Mouse (Mus musculus) limb, embryonic 11.5 days (tissue): ENCODE results near the gene Zc3h10. TPM values are rescaled to one million over a fixed set of nuclear protein-coding genes. Genes with fewer than 3 reads are reported as not detected.

Source experiments
- ATAC-seq: fragments of 200-750 bp; cut with Nextera tagmentation; 2 replicates; pipeline ENCODE4 v1.8.0; 2017; ENCODE audit warnings: low read depth; ENCODE audit not compliant: insufficient number of reproducible peaks, low FRiP score, low TSS enrichment
- DNase-seq: peaks from one replicate; pipeline ENCODE4 v3.0.0-alpha.2; 2015; ENCODE audit warnings: low spot score
- H3K27ac ChIP-seq: fragments of 300-500 bp; sonication (generic); replicated peaks from 2 replicates; pipeline ENCODE4 v1.5.1; 2014; ENCODE audit warnings: low read depth, mild to moderate bottlenecking, low read length
- H3K27me3 ChIP-seq: fragments of 300-500 bp; sonication (generic); 2 replicates; pipeline ENCODE4 v1.6.1; 2014; ENCODE audit warnings: mild to moderate bottlenecking, low read length, mixed read lengths; ENCODE audit not compliant: control insufficient read depth, insufficient read depth
- H3K36me3 ChIP-seq: fragments of 300-500 bp; sonication (generic); 2 replicates; pipeline ENCODE4 v1.6.1; 2014; ENCODE audit warnings: mild to moderate bottlenecking, low read length, moderate library complexity, mixed read lengths; ENCODE audit not compliant: control insufficient read depth, insufficient read depth
- H3K4me1 ChIP-seq: fragments of 300-500 bp; sonication (generic); 2 replicates; pipeline ENCODE4 v1.6.1; 2014; ENCODE audit warnings: low read length, mixed read lengths; ENCODE audit not compliant: control insufficient read depth, insufficient read depth
- H3K4me2 ChIP-seq: fragments of 300-500 bp; sonication (generic); 2 replicates; pipeline ENCODE4 v1.6.1; 2014; ENCODE audit warnings: low read depth, mild to moderate bottlenecking, moderate library complexity; ENCODE audit not compliant: severe bottlenecking
- H3K4me3 ChIP-seq: fragments of 300-500 bp; sonication (generic); 2 replicates; pipeline ENCODE4 v1.5.1; 2014; ENCODE audit warnings: low read depth, low read length
- H3K9ac ChIP-seq: fragments of 300-500 bp; sonication (generic); 2 replicates; pipeline ENCODE4 v1.6.1; 2014; ENCODE audit warnings: mild to moderate bottlenecking, low read length
- H3K9me3 ChIP-seq: fragments of 300-500 bp; sonication (generic); 2 replicates; pipeline ENCODE4 v1.6.1; 2016; ENCODE audit warnings: low read length; ENCODE audit not compliant: control insufficient read depth
- WGBS: fragments of 180-500 bp; shearing (Covaris S2); extraction: QIAGEN DNeasy Blood & Tissue Kit; methylation state at CpG from one replicate; pipeline ENCODE4 v1.1.7; 2014; 5-methylcytosine and 5-hydroxymethylcytosine counted together
- polyA plus RNA-seq: library from polyadenylated mRNA; unstranded; fragments of >200 nt; fragmentation: Nextera tagmentation; extraction: Ambion mirVana; gene quantifications from 2 replicates; pipeline ENCODE4 v1.2.1, GENCODE M21; 2014

Zc3h10 gene
- polyA plus RNA-seq, 1 experiment from 2014 or later: 19.4 TPM

GRCm38 (mm10) chr10:128524111-128524731 is 23.4 kb downstream of the Zc3h10 start:
- Histone ChIP-seq H3K4me3 (peak overlapping the region; percentile 67), H3K27ac (no peak overlapping the region), H3K4me1 (peaks cover 6% of the 10 kb centered on the region; the same call in 1 of the 2 replicates), H3K9me3 (no peaks in the 10 kb centered on the region), H3K27me3 (peaks cover 29% of the 10 kb centered on the region), H3K9ac (peak overlapping the region; percentile 56), H3K36me3 (no peaks in the 10 kb centered on the region), H3K4me2 (peak overlapping the region; percentile 100)
- WGBS: 8% methylated on average over 11 of the region's 11 CpGs
- DNase-seq (no peak), ATAC-seq (no peak)

GRCm38 (mm10) chr10:128522351-128522750 is 25.2 kb downstream of the Zc3h10 start:
- no peak overlapping the region for H3K4me2 ChIP-seq
- H3K27me3 ChIP-seq: peaks cover 38% of the 10 kb centered on the region
- H3K9me3 ChIP-seq: no peaks in the 10 kb centered on the region
- no peaks in the 10 kb centered on the region for H3K36me3 ChIP-seq
- DNase-seq: no peak
- no peak overlapping the region for H3K9ac ChIP-seq
- no peak overlapping the region for H3K4me3 ChIP-seq
- WGBS: 78% methylated on average over 6 of the region's 6 CpGs
- H3K4me1 ChIP-seq: peaks cover 6% of the 10 kb centered on the region; the same call in 1 of the 2 replicates
- H3K27ac ChIP-seq: no peak overlapping the region
- no peak for ATAC-seq

GRCm38 (mm10) chr10:128520591-128520990 is 27.0 kb downstream of the Zc3h10 start:
- Histone ChIP-seq H3K9ac (no peak overlapping the region), H3K4me3 (no peak overlapping the region), H3K36me3 (no peaks in the 10 kb centered on the region; the same call in 1 of the 2 replicates), H3K4me1 (peaks cover 6% of the 10 kb centered on the region; the same call in 1 of the 2 replicates), H3K4me2 (no peak overlapping the region), H3K27me3 (peaks cover 52% of the 10 kb centered on the region), H3K27ac (no peak overlapping the region), H3K9me3 (no peaks in the 10 kb centered on the region)
- ATAC-seq (no peak), DNase-seq (no peak)
- WGBS: 87% methylated on average over 16 of the region's 16 CpGs

- Histone ChIP-seq H3K27me3 (peaks cover 44% of the 10 kb centered on the region), H3K36me3 (no peaks in the 10 kb centered on the region; the same call in 1 of the 2 replicates), H3K4me3 (no peak overlapping the region), H3K27ac (no peak overlapping the region), H3K9me3 (no peaks in the 10 kb centered on the region), H3K4me1 (no peaks in the 10 kb centered on the region), H3K9ac (no peak overlapping the region), H3K4me2 (no peak overlapping the region)
- 74% methylated on average over 7 of the region's 7 CpGs for WGBS
- peak; percentile 34 for DNase-seq
- no peak for ATAC-seq
Observed at GRCm38 (mm10) chr10:128518833-128519232, 28.7 kb downstream of the Zc3h10 start.

- Histone ChIP-seq H3K9ac (no peak overlapping the region), H3K4me2 (no peak overlapping the region), H3K36me3 (no peaks in the 10 kb centered on the region; the same call in 1 of the 2 replicates), H3K9me3 (no peaks in the 10 kb centered on the region), H3K27ac (no peak overlapping the region), H3K27me3 (peaks cover 33% of the 10 kb centered on the region), H3K4me1 (no peaks in the 10 kb centered on the region), H3K4me3 (no peak overlapping the region)
- no peak for DNase-seq
- ATAC-seq: no peak
- 20% methylated on average over 6 of the region's 6 CpGs for WGBS
Observed at GRCm38 (mm10) chr10:128516677-128517076, 30.9 kb downstream of the Zc3h10 start.

GRCm38 (mm10) chr10:128516029-128516428 is 31.5 kb downstream of the Zc3h10 start:
- ATAC-seq (peak; percentile 35; the same call in 1 of the 2 replicates), DNase-seq (no peak)
- no peak overlapping the region for H3K9ac ChIP-seq
- H3K36me3 ChIP-seq: no peaks in the 10 kb centered on the region; the same call in 1 of the 2 replicates
- 6% methylated on average over 20 of the region's 20 CpGs for WGBS
- H3K4me1 ChIP-seq: no peaks in the 10 kb centered on the region
- peaks cover 31% of the 10 kb centered on the region for H3K27me3 ChIP-seq
- no peak overlapping the region; the same call in 1 of the 2 replicates for H3K4me3 ChIP-seq
- no peaks in the 10 kb centered on the region for H3K9me3 ChIP-seq
- H3K4me2 ChIP-seq: peak overlapping the region; percentile 28; the same call in 1 of the 2 replicates
- no peak overlapping the region for H3K27ac ChIP-seq

GRCm38 (mm10) chr10:128515044-128515443 is 32.5 kb downstream of the Zc3h10 start:
- H3K9ac ChIP-seq: no peak overlapping the region
- H3K27me3 ChIP-seq: peaks cover 31% of the 10 kb centered on the region
- no peaks in the 10 kb centered on the region for H3K9me3 ChIP-seq
- H3K4me3 ChIP-seq: no peak overlapping the region
- no peak overlapping the region for H3K4me2 ChIP-seq
- ATAC-seq: no peak
- no peaks in the 10 kb centered on the region for H3K4me1 ChIP-seq
- no peaks in the 10 kb centered on the region; the same call in 1 of the 2 replicates for H3K36me3 ChIP-seq
- no peak for DNase-seq
- no peak overlapping the region for H3K27ac ChIP-seq
- 87% methylated on average over 4 of the region's 4 CpGs for WGBS

GRCm38 (mm10) chr10:128511761-128512160 is 35.8 kb downstream of the Zc3h10 start:
- H3K9me3 ChIP-seq: no peaks in the 10 kb centered on the region
- WGBS: 79% methylated on average over 12 of the region's 12 CpGs
- peaks cover 15% of the 10 kb centered on the region for H3K27me3 ChIP-seq
- peaks cover 2% of the 10 kb centered on the region; the same call in 1 of the 2 replicates for H3K36me3 ChIP-seq
- no peak overlapping the region for H3K4me2 ChIP-seq
- no peak overlapping the region for H3K27ac ChIP-seq
- DNase-seq (no peak), ATAC-seq (no peak)
- no peak overlapping the region for H3K4me3 ChIP-seq
- no peaks in the 10 kb centered on the region for H3K4me1 ChIP-seq
- no peak overlapping the region for H3K9ac ChIP-seq
